Mouse (Mus musculus): ENCODE measurements around the gene Lpin2.

DNA sequence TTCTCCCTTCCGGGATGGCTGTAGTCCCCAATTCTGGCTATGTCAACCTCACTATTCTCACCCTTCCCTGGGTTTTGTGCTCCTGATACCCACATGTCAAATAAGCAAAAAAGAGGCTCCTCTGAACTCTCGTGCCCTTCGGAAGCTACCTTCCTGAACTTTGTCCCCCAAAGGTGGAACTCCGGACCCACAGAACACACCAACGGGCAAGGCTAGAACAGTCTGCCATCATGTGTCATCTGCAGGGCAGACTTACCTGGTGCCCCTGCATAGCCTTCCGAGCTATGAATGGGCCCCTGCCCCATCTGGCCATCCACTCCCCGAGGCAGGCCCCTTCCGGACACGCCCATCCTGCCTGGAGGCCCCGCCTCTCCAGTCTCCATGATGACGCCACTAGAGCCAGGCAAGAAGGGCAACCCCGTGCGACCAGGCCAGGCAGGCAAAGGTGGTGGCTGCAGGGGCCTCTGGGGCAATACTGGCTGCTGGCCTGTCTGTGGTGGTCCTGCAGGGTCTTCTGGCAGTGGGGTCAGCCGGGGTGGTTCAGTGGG lies 73.8 kb downstream of the Lpin2 start:
- no peak for TF ChIP-seq POLR2A (IDR thresholded peaks at IDR 0.05; ENCODE audit: borderline replicate concordance, low read depth, low read length)
- no peak for TF ChIP-seq CTCF (IDR thresholded peaks at IDR 0.05; ENCODE audit: low read depth, low read length)
